Mouse (Mus musculus): ENCODE data around the gene H2-M10.5. TPM values are rescaled to one million over a fixed set of nuclear protein-coding genes. Genes with fewer than 3 reads are reported as not detected.
"Not testable (repeated sequence)": the region's sequence is repeated elsewhere in the genome, so short reads cannot be mapped to it uniquely, and the experiment has no call there.

H2-M10.5 gene
- not detected in 2 replicates for polyA plus RNA-seq (2014; fragmentation: Nextera tagmentation; extraction: Ambion mirVana)

DNA sequence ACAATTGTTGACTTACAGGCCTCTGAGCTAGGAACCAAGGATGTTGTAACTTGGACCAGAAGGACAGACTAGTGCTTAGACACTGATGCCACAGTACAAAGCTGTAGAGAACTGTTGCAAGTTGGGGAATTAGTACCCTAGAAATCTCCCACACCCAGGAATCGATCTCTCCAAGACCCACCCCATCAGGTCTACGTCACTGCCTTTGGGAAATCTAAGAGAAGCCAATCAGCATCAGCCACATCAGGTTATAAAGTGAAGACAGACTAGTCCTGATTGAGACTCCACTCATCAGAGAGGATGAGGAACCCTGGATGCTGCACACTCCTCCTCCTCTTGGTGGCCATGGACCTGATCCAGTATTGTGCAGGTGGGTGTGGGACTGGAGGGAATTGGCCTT lies at the start of gene H2-M10.5:
Gene H2-M10.5, plus strand, starts transcription at position 301 of the 400 bp plus-strand sequence.
- ATAC-seq (replicated peaks; ENCODE audit: low FRiP score, low TSS enrichment, low read depth); H3K36me3 ChIP-seq (ENCODE audit: control insufficient read depth, insufficient read depth, low read length); H3K27me3 ChIP-seq (replicated peaks; ENCODE audit: control insufficient read depth, insufficient read depth, low read length); H3K4me3 ChIP-seq (ENCODE audit: low read depth, low read length); DNase-seq (ENCODE audit: low spot score); H3K4me1 ChIP-seq (replicated peaks; ENCODE audit: control insufficient read depth, insufficient read depth, low read length); H3K9ac ChIP-seq (ENCODE audit: low read length); H3K4me2 ChIP-seq (ENCODE audit: low read length); H3K9me3 ChIP-seq (ENCODE audit: control insufficient read depth, low read length); H3K27ac ChIP-seq (ENCODE audit: low read depth): not testable (repeated sequence)
- 83% methylated on average over 2 of the region's 2 CpGs for WGBS

DNA sequence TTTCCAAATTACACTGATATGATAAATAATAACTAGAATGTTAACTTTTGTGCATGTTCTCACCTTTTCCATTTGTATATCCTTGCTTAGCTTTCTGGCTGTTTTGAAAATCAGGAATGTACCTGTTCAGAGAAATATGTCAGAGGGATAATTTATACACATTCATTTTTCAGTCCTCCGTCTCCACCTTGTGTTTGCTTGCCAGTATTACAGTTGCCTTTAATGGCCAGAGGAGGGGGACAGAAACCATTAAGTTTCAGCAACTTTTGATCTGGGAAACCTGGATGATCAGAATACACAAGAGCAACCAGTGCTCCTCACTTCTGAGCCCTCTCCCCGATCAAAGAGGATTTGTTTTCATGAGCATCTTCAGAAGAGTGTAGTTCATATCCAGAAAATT lies 46.7 kb upstream of the H2-M10.5 start:
- Histone ChIP-seq H3K4me3 (ENCODE audit: low read depth, low read length) (no peak overlapping the region), H3K27ac (ENCODE audit: low read depth) (no peak overlapping the region), H3K9ac (ENCODE audit: low read length) (no peak overlapping the region), H3K36me3 (ENCODE audit: control insufficient read depth, insufficient read depth, low read length) (no peaks in the 10 kb centered on the region), H3K9me3 (ENCODE audit: control insufficient read depth, low read length) (no peaks in the 10 kb centered on the region), H3K27me3 (replicated peaks; ENCODE audit: control insufficient read depth, insufficient read depth, low read length) (no peaks in the 10 kb centered on the region), H3K4me2 (ENCODE audit: low read length) (no peak overlapping the region), H3K4me1 (replicated peaks; ENCODE audit: control insufficient read depth, insufficient read depth, low read length) (no peaks in the 10 kb centered on the region)
- DNase-seq (ENCODE audit: low spot score): peak; percentile 53
- no peak for ATAC-seq (replicated peaks; ENCODE audit: low FRiP score, low TSS enrichment, low read depth)
- 17% methylated on average over 2 of the region's 2 CpGs for WGBS

DNA sequence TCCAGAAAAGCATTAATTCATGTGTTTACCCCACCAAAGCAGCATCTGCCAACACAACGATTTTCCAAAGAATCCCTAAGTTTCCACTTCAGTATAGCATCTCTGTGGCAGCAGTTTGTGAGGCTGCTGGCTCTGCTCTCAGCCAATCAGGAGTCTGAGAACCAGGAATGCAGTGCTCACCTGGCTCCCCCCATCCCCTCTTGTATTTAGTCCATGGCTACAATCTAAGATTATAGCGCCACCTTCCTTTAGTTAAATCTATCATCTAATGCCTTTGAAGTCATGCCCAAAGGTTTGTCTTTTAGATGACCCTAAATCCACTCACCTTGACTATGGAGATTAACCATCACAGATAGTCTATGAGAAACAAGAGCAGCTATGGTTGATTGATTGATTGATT lies 8.9 kb upstream of the H2-M10.5 start:
- H3K4me1 ChIP-seq (replicated peaks; ENCODE audit: control insufficient read depth, insufficient read depth, low read length): no peaks in the 10 kb centered on the region
- H3K9ac ChIP-seq (ENCODE audit: low read length): no peak overlapping the region
- no peaks in the 10 kb centered on the region for H3K36me3 ChIP-seq (ENCODE audit: control insufficient read depth, insufficient read depth, low read length)
- DNase-seq (ENCODE audit: low spot score): no peak
- H3K27ac ChIP-seq (ENCODE audit: low read depth): no peak overlapping the region
- WGBS: 49% methylated on average over 2 of the region's 2 CpGs
- no peak for ATAC-seq (replicated peaks; ENCODE audit: low FRiP score, low TSS enrichment, low read depth)
- H3K4me2 ChIP-seq (ENCODE audit: low read length): no peak overlapping the region
- H3K9me3 ChIP-seq (ENCODE audit: control insufficient read depth, low read length): no peaks in the 10 kb centered on the region
- H3K4me3 ChIP-seq (ENCODE audit: low read depth, low read length): no peak overlapping the region
- no peaks in the 10 kb centered on the region for H3K27me3 ChIP-seq (replicated peaks; ENCODE audit: control insufficient read depth, insufficient read depth, low read length)

DNA sequence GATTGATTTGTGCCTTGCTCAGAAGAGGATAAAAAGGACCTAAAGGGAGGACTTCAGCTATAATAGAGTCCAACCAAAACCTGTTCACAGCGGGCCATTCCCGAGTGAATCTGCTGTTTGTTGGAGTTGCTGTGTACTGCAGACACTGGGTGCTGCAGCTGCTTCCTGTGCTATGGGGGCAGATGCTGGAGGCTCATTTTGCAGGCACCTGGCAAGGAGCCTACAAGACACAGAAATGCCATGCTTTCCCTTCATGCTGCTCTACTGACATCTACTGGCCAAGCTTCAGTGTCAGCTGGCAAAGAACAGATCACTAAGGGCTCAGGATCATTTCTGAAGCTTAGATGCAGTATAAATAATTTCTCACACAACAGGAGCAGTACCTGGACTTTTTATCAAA lies 8.5 kb upstream of the H2-M10.5 start:
- 17% methylated on average over 2 of the region's 2 CpGs for WGBS
- H3K36me3 ChIP-seq (ENCODE audit: control insufficient read depth, insufficient read depth, low read length); H3K27ac ChIP-seq (ENCODE audit: low read depth); H3K4me3 ChIP-seq (ENCODE audit: low read depth, low read length); ATAC-seq (replicated peaks; ENCODE audit: low FRiP score, low TSS enrichment, low read depth); H3K27me3 ChIP-seq (replicated peaks; ENCODE audit: control insufficient read depth, insufficient read depth, low read length); H3K9ac ChIP-seq (ENCODE audit: low read length); H3K4me2 ChIP-seq (ENCODE audit: low read length); H3K9me3 ChIP-seq (ENCODE audit: control insufficient read depth, low read length); H3K4me1 ChIP-seq (replicated peaks; ENCODE audit: control insufficient read depth, insufficient read depth, low read length): not testable (repeated sequence)
- DNase-seq (ENCODE audit: low spot score): peak; percentile 54

DNA sequence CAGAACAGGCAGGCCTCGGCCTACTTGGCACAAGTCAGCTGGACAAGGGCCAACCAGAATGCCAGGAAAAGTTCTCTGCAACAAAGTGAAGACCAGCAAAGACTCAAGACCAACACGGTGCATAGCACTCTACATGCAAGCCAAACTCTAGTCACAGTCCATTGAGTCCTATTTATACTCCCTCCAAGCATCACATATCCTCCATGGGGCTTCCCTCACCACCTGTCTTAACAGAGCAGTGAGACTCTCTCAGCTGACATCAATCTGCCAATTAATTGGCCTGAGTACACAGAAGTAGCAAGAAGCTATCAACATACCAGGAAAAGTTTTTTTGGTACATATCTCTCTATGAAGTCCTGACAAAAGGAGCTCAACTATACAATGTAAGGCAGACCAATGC lies 7.3 kb upstream of the H2-M10.5 start:
- not testable (repeated sequence) for H3K9ac ChIP-seq (ENCODE audit: low read length); H3K9me3 ChIP-seq (ENCODE audit: control insufficient read depth, low read length); H3K4me1 ChIP-seq (replicated peaks; ENCODE audit: control insufficient read depth, insufficient read depth, low read length); H3K4me2 ChIP-seq (ENCODE audit: low read length); DNase-seq (ENCODE audit: low spot score); ATAC-seq (replicated peaks; ENCODE audit: low FRiP score, low TSS enrichment, low read depth); H3K27me3 ChIP-seq (replicated peaks; ENCODE audit: control insufficient read depth, insufficient read depth, low read length); H3K36me3 ChIP-seq (ENCODE audit: control insufficient read depth, insufficient read depth, low read length); H3K4me3 ChIP-seq (ENCODE audit: low read depth, low read length); H3K27ac ChIP-seq (ENCODE audit: low read depth)
- 73% methylated on average over 2 of the region's 2 CpGs for WGBS

DNA sequence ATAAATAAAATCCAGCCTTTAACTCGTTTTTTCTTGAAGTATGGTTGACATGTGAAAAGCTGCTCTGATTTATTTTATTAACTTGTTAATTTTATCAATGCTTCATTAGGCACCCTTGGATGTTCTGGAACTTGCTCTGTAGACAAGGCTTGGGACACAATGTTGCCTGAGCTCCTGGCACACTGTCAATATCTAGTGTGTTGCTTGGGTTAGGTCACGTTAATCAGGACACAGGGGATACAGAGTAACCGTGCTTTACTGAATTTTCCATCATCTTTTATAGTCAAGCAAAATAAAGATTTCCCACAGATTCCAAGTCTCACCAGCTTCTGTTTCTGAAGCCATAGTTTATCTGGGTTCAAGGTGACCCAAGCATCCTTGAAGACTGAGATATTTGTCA lies 8.8 kb downstream of the H2-M10.5 start:
- 72% methylated on average over 3 of the region's 3 CpGs for WGBS
- ATAC-seq (replicated peaks; ENCODE audit: low FRiP score, low TSS enrichment, low read depth): no peak
- no peaks in the 10 kb centered on the region for H3K9me3 ChIP-seq (ENCODE audit: control insufficient read depth, low read length)

DNA sequence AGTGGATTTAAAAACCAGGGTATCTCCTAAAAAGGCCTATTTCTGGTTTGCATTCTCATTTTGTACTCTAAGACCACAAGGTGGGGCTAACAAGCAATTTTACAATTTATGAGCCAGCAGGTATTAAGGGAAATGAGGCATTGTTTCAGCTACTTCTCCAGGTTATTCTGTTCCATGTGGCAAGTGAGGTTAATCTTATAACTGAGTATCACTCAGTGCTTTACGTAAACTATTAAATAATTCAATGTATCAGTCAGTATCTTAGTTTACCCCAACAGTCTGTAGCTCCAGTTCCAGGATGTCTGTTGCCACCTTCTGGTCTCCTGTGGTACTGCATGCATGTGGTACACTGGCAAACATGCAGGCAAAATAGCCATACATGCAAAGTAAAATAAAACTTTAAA lies 13.8 kb downstream of the H2-M10.5 start:
- H3K4me3 ChIP-seq (ENCODE audit: low read depth, low read length); H3K9ac ChIP-seq (ENCODE audit: low read length); H3K9me3 ChIP-seq (ENCODE audit: control insufficient read depth, low read length); H3K4me2 ChIP-seq (ENCODE audit: low read length); ATAC-seq (replicated peaks; ENCODE audit: low FRiP score, low TSS enrichment, low read depth); H3K27ac ChIP-seq (ENCODE audit: low read depth); H3K36me3 ChIP-seq (ENCODE audit: control insufficient read depth, insufficient read depth, low read length); H3K4me1 ChIP-seq (replicated peaks; ENCODE audit: control insufficient read depth, insufficient read depth, low read length); H3K27me3 ChIP-seq (replicated peaks; ENCODE audit: control insufficient read depth, insufficient read depth, low read length): not testable (repeated sequence)
- 47% methylated on average over 1 of the region's 1 CpGs for WGBS
- DNase-seq (ENCODE audit: low spot score): peak; percentile 62

More for the DNA sequence above, 8.8 kb downstream of the H2-M10.5 start:
- Histone ChIP-seq H3K36me3 (ENCODE audit: control insufficient read depth, insufficient read depth, low read length) (no peaks in the 10 kb centered on the region), H3K9ac (ENCODE audit: low read length) (no peak overlapping the region), H3K4me3 (ENCODE audit: low read depth, low read length) (no peak overlapping the region), H3K4me1 (replicated peaks; ENCODE audit: control insufficient read depth, insufficient read depth, low read length) (no peaks in the 10 kb centered on the region), H3K27ac (ENCODE audit: low read depth) (no peak overlapping the region), H3K27me3 (replicated peaks; ENCODE audit: control insufficient read depth, insufficient read depth, low read length) (no peaks in the 10 kb centered on the region), H3K4me2 (ENCODE audit: low read length) (no peak overlapping the region)
- DNase-seq (ENCODE audit: low spot score): no peak

DNA sequence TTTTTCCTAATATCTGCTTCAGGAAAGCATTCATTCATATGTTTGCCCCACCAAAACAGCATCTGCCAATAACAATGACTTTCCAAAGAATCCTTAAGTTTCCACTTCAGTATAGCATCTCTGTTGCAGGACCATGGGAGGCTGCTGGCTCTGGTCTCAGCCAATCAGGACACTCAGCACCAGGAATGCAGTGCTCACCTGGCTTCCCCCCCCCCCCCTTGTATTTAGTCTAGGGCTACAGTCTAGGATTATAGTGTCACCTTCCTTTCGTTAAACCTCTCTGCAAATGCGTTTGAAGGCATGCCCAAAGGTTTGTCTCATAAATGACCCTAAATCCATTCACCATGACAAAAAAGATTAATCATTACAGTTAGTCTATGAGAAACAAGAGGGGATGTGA lies 15.6 kb downstream of the H2-M10.5 start:
- ATAC-seq (replicated peaks; ENCODE audit: low FRiP score, low TSS enrichment, low read depth): no peak
- 63% methylated on average over 2 of the region's 2 CpGs for WGBS

DNA sequence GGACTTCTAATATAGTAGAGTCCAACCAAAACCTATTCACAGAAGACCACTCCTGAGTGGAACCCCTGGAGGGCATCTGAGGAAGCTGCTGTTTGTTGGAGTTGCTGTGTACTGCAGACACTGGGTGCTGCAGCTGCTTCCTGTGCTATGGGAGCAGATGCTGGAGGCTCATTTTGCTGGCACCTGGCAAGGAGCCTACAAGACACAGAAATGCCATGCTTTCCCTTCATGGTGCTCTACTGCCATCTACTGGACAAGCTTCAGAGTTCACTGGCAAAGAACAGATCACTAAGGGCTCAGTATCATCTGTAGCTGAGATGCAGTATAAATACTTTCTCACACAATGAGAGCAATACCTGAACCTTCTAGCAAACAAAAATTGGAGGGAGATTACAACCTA lies 16.1 kb downstream of the H2-M10.5 start:
- H3K27me3 ChIP-seq (replicated peaks; ENCODE audit: control insufficient read depth, insufficient read depth, low read length); H3K4me2 ChIP-seq (ENCODE audit: low read length); H3K9ac ChIP-seq (ENCODE audit: low read length); ATAC-seq (replicated peaks; ENCODE audit: low FRiP score, low TSS enrichment, low read depth); H3K4me3 ChIP-seq (ENCODE audit: low read depth, low read length); H3K27ac ChIP-seq (ENCODE audit: low read depth); H3K4me1 ChIP-seq (replicated peaks; ENCODE audit: control insufficient read depth, insufficient read depth, low read length); H3K9me3 ChIP-seq (ENCODE audit: control insufficient read depth, low read length); H3K36me3 ChIP-seq (ENCODE audit: control insufficient read depth, insufficient read depth, low read length): not testable (repeated sequence)
- peak; percentile 74 for DNase-seq (ENCODE audit: low spot score)

More for the DNA sequence above, 15.6 kb downstream of the H2-M10.5 start:
- Histone ChIP-seq H3K9ac (ENCODE audit: low read length) (no peak overlapping the region), H3K27ac (ENCODE audit: low read depth) (no peak overlapping the region), H3K9me3 (ENCODE audit: control insufficient read depth, low read length) (no peaks in the 10 kb centered on the region), H3K4me2 (ENCODE audit: low read length) (no peak overlapping the region), H3K36me3 (ENCODE audit: control insufficient read depth, insufficient read depth, low read length) (no peaks in the 10 kb centered on the region), H3K4me3 (ENCODE audit: low read depth, low read length) (no peak overlapping the region), H3K27me3 (replicated peaks; ENCODE audit: control insufficient read depth, insufficient read depth, low read length) (no peaks in the 10 kb centered on the region), H3K4me1 (replicated peaks; ENCODE audit: control insufficient read depth, insufficient read depth, low read length) (no peaks in the 10 kb centered on the region)
- DNase-seq (ENCODE audit: low spot score): no peak
